Comparison of ENCODE assay signal across 11 mouse cellular contexts in genomic region chr7:16366133-16366646, GRCm38 (mm10). TPM values are rescaled to one million over a fixed set of nuclear protein-coding genes. Genes with fewer than 3 reads are reported as not detected.
DNase-seq lines count a peak whose midpoint lies in the region; ATAC-seq and TF ChIP-seq lines count a peak whose summit lies in the region.
"Had no signal": no experiment of that assay in that cellular context is flagged by ENCODE, and none has a peak within 500 bp of the region (broad histone marks: within the 10 kb centered on the region; RNA-seq: fewer than 3 reads in every experiment).

No protein-coding gene starts in this region.

- no peaks in the 10 kb centered on the region for H3K9me3 ChIP-seq in lung, embryonic 16.5 days (ENCODE audit: control insufficient read depth, low read length)
- no peaks in the 10 kb centered on the region for H3K9me3 ChIP-seq in stomach, embryonic 16.5 days (replicated peaks; ENCODE audit: control insufficient read depth, low read length)
- H3K9me3 ChIP-seq in liver, embryonic 11.5 days (ENCODE audit: control insufficient read depth, low read length), result no peaks in the 10 kb centered on the region
- H3K9me3 ChIP-seq: megakaryocyte, embryonic 14.5 days had no signal

- no peak for TF ChIP-seq POLR2A in spleen, adult 2 months (IDR thresholded peaks at IDR 0.05; ENCODE audit: low read depth, low read length)

- no peak for TF ChIP-seq CTCF in spleen, adult 2 months (IDR thresholded peaks at IDR 0.05; ENCODE audit: extremely low read depth, insufficient read depth, insufficient read length, insufficient replicate concordance)

- peak overlapping the region; percentile 59 for H3K27ac ChIP-seq in spleen, adult 2 months (ENCODE audit: insufficient read depth, low read length)
- peak overlapping the region; percentile 15; the same call in 1 of the 2 replicates for H3K27ac ChIP-seq in lung, embryonic 16.5 days (ENCODE audit: low read length)
- H3K27ac ChIP-seq in stomach, embryonic 16.5 days (ENCODE audit: low read length), result peak overlapping the region; percentile 84
- H3K27ac ChIP-seq in liver, embryonic 11.5 days (ENCODE audit: low read depth, low read length), result no peak overlapping the region

- no peaks in the 10 kb centered on the region for H3K27me3 ChIP-seq in spleen, adult 2 months (ENCODE audit: control insufficient read depth, insufficient read depth, low read length)
- H3K27me3 ChIP-seq in lung, embryonic 16.5 days (ENCODE audit: control insufficient read depth, insufficient read depth, low read depth, low read length), result no peaks in the 10 kb centered on the region
- no peaks in the 10 kb centered on the region for H3K27me3 ChIP-seq in stomach, embryonic 16.5 days (ENCODE audit: control insufficient read depth, insufficient read depth, low read length)
- no peaks in the 10 kb centered on the region for H3K27me3 ChIP-seq in liver, embryonic 11.5 days (replicated peaks; ENCODE audit: control insufficient read depth, insufficient read depth, low read length)
- H3K27me3 ChIP-seq: megakaryocyte, embryonic 14.5 days had no signal

- DNase-seq in embryo, embryonic 11 days, result peak; percentile 9
- DNase-seq in embryo, embryonic 9.5 days (ENCODE audit: extremely low spot score), result no peak
- DNase-seq in spleen, adult 2 months (ENCODE audit: low read depth in 1 of 2, low spot score in 2 of 2), result peak in 1 of 2 experiments; percentile 25
- no peak for DNase-seq in spleen, postnatal 10 days (ENCODE audit: low spot score in 2 of 2)
- no peak for DNase-seq in liver, embryonic 11.5 days (ENCODE audit: low spot score)
- no peak for DNase-seq in embryo, embryonic 10.5 days (ENCODE audit: low spot score)
- DNase-seq: cerebellum, adult 9-11 months; gastrocnemius, postnatal 14 days had no signal

- 68% methylated on average over 10 of the region's 10 CpGs for WGBS in spleen, adult 2 months
- 65% methylated on average over 10 of the region's 10 CpGs for WGBS in lung, embryonic 16.5 days
- 73% methylated on average over 10 of the region's 10 CpGs for WGBS in stomach, embryonic 16.5 days
- 82% methylated on average over 10 of the region's 10 CpGs for WGBS in liver, embryonic 11.5 days

- H3K4me3 ChIP-seq in spleen, adult 2 months (ENCODE audit: extremely low read depth, insufficient read depth, insufficient read length), result no peak overlapping the region
- H3K4me3 ChIP-seq in lung, embryonic 16.5 days (ENCODE audit: low read length), result no peak overlapping the region
- H3K4me3 ChIP-seq in stomach, embryonic 16.5 days (replicated peaks; ENCODE audit: low read length), result no peak overlapping the region
- no peak overlapping the region for H3K4me3 ChIP-seq in liver, embryonic 11.5 days (ENCODE audit: low read depth, low read length)
- H3K4me3 ChIP-seq: megakaryocyte, embryonic 14.5 days had no signal

- peaks cover 15% of the 10 kb centered on the region; the same call in 1 of the 2 replicates for H3K4me1 ChIP-seq in spleen, adult 2 months (ENCODE audit: control insufficient read depth, insufficient read depth, insufficient read length)
- H3K4me1 ChIP-seq in lung, embryonic 16.5 days (replicated peaks; ENCODE audit: control insufficient read depth, insufficient read depth, low read length), result peaks cover 22% of the 10 kb centered on the region
- H3K4me1 ChIP-seq in stomach, embryonic 16.5 days (ENCODE audit: control insufficient read depth, insufficient read depth, low read length), result peaks cover 16% of the 10 kb centered on the region; the same call in 1 of the 2 replicates
- H3K4me1 ChIP-seq in liver, embryonic 11.5 days (replicated peaks; ENCODE audit: control insufficient read depth, insufficient read depth, low read length), result no peaks in the 10 kb centered on the region; the same call in 1 of the 2 replicates

- H3K36me3 ChIP-seq in spleen, adult 2 months (ENCODE audit: control insufficient read depth, insufficient read depth, low read length), result peaks cover 27% of the 10 kb centered on the region
- peaks cover 36% of the 10 kb centered on the region for H3K36me3 ChIP-seq in lung, embryonic 16.5 days (ENCODE audit: control insufficient read depth, insufficient read depth, low read length)
- H3K36me3 ChIP-seq in stomach, embryonic 16.5 days (ENCODE audit: control insufficient read depth, insufficient read depth, low read length), result peaks cover 5% of the 10 kb centered on the region
- H3K36me3 ChIP-seq in liver, embryonic 11.5 days (ENCODE audit: control insufficient read depth, insufficient read depth, low read length), result peaks cover 71% of the 10 kb centered on the region

- ATAC-seq in lung, embryonic 16.5 days (ENCODE audit: low read depth), result no peak
- ATAC-seq in stomach, embryonic 16.5 days (ENCODE audit: insufficient read depth, low FRiP score), result peak; percentile 54; the same call in 1 of the 2 replicates
- ATAC-seq in liver, embryonic 11.5 days (replicated peaks; ENCODE audit: low FRiP score), result no peak

- H3K9ac ChIP-seq in lung, embryonic 16.5 days (ENCODE audit: low read length), result 0 out of 2 replicates have a peak overlapping the region, but pooled peaks have one; percentile 11
- no peak overlapping the region for H3K9ac ChIP-seq in stomach, embryonic 16.5 days (ENCODE audit: low read length)
- no peak overlapping the region for H3K9ac ChIP-seq in liver, embryonic 11.5 days (ENCODE audit: low read depth, low read length)

- no peak overlapping the region for H3K4me2 ChIP-seq in lung, embryonic 16.5 days (ENCODE audit: low read depth, low read length)
- H3K4me2 ChIP-seq in stomach, embryonic 16.5 days (ENCODE audit: low read depth, low read length), result no peak overlapping the region
- no peak overlapping the region for H3K4me2 ChIP-seq in liver, embryonic 11.5 days

RNA-seq across cellular contexts. Expression of gene Sae1, which starts 21.4 kb away (rescaled TPM):
- polyA plus RNA-seq in spleen, adult 2 months (2012; rRNA removed), result 16.7 and 20.7 TPM in 2 replicates
- polyA plus RNA-seq in lung, embryonic 16.5 days (2015; fragmentation: Nextera tagmentation; extraction: Ambion mirVana), result 281 and 310 TPM in 2 replicates
- polyA plus RNA-seq in stomach, embryonic 16.5 days (2015; fragmentation: Nextera tagmentation; extraction: Ambion mirVana), result 256 and 262 TPM in 2 replicates
- polyA plus RNA-seq in liver, embryonic 11.5 days (2014; fragmentation: Nextera tagmentation; extraction: Ambion mirVana), result 267 and 287 TPM in 2 replicates

RNA-seq across cellular contexts. Expression of gene Zc3h4, which starts 34.5 kb away (rescaled TPM):
- polyA plus RNA-seq in spleen, adult 2 months (2012; rRNA removed), result 47.2 and 57.2 TPM in 2 replicates
- 13.1 and 13.2 TPM in 2 replicates for polyA plus RNA-seq in lung, embryonic 16.5 days (2015; fragmentation: Nextera tagmentation; extraction: Ambion mirVana)
- polyA plus RNA-seq in stomach, embryonic 16.5 days (2015; fragmentation: Nextera tagmentation; extraction: Ambion mirVana), result 9.7 and 10.4 TPM in 2 replicates
- 14.1 and 18.6 TPM in 2 replicates for polyA plus RNA-seq in liver, embryonic 11.5 days (2014; fragmentation: Nextera tagmentation; extraction: Ambion mirVana)

RNA-seq across cellular contexts. Expression of gene Bbc3, which starts 58.0 kb away (rescaled TPM):
- polyA plus RNA-seq in spleen, adult 2 months (2012; rRNA removed), result 22.9 and 45.7 TPM in 2 replicates
- 12.4 and 14.3 TPM in 2 replicates for polyA plus RNA-seq in lung, embryonic 16.5 days (2015; fragmentation: Nextera tagmentation; extraction: Ambion mirVana)
- 3.7 and 4.1 TPM in 2 replicates for polyA plus RNA-seq in stomach, embryonic 16.5 days (2015; fragmentation: Nextera tagmentation; extraction: Ambion mirVana)
- polyA plus RNA-seq in liver, embryonic 11.5 days (2014; fragmentation: Nextera tagmentation; extraction: Ambion mirVana), result 4.7 and 6.4 TPM in 2 replicates

Comparison
In these comparisons a context has a peak if more than half of its experiments do, and no peak if none do; other contexts are left out.
1. RNA of gene Sae1, which starts 21.4 kb away (polyA plus RNA-seq): 281 to 310 TPM in lung, embryonic 16.5 days, 267 to 287 TPM in liver, embryonic 11.5 days and 256 to 262 TPM in stomach, embryonic 16.5 days; 16.7 to 20.7 TPM in spleen, adult 2 months; every median in the first group is over 10 times any median in the second.